Mouse (Mus musculus): ENCODE results near the gene Hist1h3f.
A peak's percentile ranks its signal among the peaks of the same experiment; 100 is the strongest.
"Not testable (repeated sequence)": the region's sequence is repeated elsewhere in the genome, so short reads cannot be mapped to it uniquely, and the experiment has no call there.

The Hist1h3f gene

DNA sequence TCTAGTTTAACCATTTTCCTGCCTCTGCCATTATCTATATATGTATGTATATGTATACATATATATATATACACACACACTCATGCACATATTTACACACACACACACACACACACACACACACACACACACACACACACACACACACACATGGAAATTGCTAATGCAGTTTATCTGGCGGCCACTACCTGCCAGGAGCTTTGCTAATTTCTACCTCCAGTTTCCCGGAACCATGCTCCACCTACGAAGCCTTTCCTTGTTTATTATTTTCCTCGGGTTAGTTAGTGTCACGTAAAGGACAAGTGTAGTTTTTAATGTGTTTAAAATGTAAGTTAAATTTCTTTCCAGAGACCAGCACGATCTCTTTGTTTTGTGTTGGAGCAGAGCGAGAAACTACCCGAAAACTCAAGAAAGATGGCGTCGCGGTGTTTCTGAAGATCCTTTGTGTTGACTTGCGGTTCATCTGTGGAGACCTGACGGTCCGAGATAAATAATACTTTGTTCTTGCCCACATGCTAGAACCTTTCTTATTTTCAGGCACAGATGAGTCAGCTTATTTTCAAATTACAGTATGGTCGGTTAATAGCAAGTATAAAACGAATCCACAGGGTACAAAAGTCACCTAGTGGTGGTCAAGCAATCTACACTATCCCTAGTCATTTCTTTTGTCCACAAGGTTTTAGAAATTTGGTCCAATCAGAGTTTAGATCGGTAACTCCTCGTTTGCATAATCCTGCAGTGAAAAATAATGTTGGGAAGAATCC is 19.0 kb downstream of the Hist1h3f start:
- DNase-seq (ENCODE audit: inconsistent ontology term): peak; percentile 85

- no peak for DNase-seq (ENCODE audit: inconsistent ontology term)
Measured at GRCm38 (mm10) chr13:23564482-23564881, 20.6 kb downstream of the Hist1h3f start.

DNA sequence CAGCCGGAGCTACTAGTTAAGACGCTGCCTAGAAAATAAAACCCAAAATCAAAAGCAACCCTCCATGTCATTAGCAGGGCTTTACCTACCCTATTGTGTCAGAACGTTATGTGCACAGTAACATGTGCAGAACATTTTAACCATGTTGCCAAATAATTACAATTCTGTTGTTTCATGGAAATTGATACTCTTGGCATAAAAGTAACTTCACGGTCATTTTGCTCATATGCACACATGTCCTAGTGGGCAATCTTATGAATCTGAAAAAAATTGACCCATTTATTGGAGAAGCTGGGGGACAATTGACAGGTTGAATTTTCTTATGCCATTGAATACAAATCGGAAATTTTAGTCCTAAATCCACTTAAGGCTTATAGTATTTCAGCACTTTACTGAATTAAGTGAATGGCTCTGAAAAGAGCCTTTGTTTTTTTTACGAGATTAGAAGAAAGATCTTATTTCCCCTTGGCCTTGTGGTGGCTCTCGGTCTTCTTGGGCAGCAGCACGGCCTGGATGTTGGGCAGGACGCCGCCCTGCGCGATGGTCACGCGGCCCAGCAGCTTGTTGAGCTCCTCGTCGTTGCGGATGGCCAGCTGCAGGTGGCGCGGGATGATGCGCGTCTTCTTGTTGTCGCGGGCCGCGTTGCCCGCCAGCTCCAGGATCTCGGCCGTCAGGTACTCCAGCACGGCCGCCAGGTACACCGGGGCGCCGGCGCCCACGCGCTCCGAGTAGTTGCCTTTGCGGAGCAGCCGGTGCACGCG is 26.6 kb downstream of the Hist1h3f start:
- DNase-seq (ENCODE audit: inconsistent ontology term): not testable (repeated sequence)

- DNase-seq (ENCODE audit: inconsistent ontology term): peak; percentile 96
Measured at GRCm38 (mm10) chr13:23571022-23571503, 27.2 kb downstream of the Hist1h3f start, which contains the start of the genes Hist1h2ae and Hist1h2bg. Gene Hist1h2ae (minus strand): TSS chr13:23571220. Gene Hist1h2bg (plus strand): TSS chr13:23571396.

DNA sequence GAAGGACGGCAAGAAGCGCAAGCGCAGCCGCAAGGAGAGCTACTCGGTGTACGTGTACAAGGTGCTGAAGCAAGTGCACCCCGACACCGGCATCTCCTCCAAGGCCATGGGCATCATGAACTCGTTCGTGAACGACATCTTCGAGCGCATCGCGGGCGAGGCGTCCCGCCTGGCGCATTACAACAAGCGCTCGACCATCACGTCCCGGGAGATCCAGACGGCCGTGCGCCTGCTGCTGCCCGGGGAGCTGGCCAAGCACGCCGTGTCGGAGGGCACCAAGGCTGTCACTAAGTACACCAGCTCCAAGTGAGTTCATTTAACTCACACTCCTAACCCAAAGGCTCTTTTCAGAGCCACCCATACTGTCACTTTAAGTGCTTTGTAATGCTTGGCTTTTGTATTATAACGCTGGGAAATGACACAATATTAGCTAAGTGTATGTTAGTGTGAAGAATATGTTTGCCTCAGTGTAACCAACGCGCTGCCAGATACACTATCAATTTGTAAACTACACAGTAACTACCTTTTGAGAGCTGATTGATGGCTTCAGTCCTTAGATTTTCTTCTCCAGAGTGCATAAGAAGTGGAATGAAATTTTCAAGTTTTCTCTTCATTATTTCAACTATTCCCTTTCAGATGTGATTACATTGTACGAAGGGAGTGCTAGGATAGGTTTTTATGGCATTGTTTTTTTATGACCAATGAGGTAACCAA is 27.8 kb downstream of the Hist1h3f start:
- DNase-seq (ENCODE audit: inconsistent ontology term): not testable (repeated sequence)

DNA sequence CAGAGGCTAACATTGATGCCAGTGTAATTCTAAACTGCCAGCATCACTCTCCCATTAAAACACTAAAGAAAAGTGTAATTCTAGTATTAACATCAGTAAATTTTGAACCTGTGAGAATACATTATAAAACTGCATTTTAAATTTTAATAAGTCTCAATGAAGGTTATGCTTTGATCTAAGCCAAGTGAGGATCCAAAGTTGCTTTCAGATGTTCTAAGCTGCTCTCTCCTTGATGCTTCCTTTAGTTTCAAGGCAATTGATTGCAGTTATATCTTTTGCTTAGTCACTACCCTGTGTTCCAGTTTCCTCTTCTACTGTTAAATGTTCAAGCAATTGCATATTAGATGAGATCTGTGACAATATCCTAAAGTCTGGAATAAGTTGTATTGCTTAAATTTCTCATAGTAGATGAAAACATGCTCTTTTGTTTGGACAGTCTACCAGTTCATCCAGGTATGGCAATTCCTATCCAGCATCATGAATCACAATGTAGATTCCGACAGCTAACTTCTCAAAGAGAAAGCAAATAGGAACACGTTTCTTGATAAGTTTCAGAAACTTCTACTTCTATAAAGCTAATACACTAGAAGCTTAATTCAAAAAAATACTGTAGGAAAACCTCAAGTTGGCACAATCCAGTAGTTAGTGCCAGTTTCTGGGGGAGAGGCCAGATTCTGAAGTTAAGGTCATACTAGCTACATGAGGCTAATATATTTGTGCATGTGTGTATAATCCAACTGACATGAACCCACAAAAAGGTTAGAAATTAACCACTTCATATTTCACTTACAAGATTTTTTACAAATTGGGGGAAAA is 28.6 kb downstream of the Hist1h3f start:
- no peak for DNase-seq (ENCODE audit: inconsistent ontology term)

DNA sequence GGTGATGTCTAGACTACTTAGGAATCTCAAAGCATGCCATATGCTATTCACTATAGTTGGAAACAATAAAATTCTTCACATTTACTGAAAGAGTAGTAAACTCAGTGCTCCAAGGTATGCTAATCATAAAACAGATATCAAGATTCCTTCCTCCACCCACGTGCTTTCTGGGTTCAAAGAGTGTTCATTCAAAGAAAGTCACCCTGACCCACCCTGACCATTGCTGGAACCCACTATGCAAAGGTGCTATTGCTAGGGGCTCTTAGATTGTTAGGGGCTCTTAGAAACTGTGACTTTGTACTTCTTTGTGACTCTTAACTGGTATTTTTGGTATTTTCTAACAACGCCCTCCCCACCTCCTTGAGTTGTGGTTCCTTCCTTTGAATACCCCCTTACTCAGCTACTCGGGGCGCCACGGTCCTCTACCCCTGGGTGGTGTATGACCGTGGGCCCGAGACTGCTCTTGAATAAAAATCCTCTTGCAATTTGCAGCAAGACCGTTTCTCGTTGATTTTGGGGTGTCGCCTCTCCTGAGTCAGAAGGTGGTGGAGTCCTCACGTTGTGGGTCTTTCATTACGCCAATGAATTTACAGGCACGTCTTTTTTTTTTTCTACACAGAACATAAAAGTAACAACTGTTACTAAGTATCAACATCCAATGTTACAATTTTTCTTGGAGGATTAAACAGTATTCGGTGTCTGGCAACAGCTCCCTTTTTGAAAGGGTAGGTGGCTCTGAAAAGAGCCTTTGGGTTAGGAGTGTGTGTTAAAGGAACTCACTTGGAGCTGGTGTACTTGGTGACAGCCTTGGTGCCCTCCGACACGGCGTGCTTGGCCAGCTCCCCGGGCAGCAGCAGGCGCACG is 29.4 kb downstream of the Hist1h3f start:
- not testable (repeated sequence) for DNase-seq (ENCODE audit: inconsistent ontology term)

- DNase-seq (ENCODE audit: inconsistent ontology term): peak; percentile 98
Measured at GRCm38 (mm10) chr13:23573898-23574524, 30.2 kb downstream of the Hist1h3f start, which contains the start of the genes Hist1h2bf and Hist1h2ad. Gene Hist1h2bf (minus strand): TSS chr13:23574196. Gene Hist1h2ad (plus strand): TSS chr13:23574381.

- not testable (repeated sequence) for DNase-seq (ENCODE audit: inconsistent ontology term)
Measured at GRCm38 (mm10) chr13:23574546-23575170, 30.8 kb downstream of the Hist1h3f start.

DNA sequence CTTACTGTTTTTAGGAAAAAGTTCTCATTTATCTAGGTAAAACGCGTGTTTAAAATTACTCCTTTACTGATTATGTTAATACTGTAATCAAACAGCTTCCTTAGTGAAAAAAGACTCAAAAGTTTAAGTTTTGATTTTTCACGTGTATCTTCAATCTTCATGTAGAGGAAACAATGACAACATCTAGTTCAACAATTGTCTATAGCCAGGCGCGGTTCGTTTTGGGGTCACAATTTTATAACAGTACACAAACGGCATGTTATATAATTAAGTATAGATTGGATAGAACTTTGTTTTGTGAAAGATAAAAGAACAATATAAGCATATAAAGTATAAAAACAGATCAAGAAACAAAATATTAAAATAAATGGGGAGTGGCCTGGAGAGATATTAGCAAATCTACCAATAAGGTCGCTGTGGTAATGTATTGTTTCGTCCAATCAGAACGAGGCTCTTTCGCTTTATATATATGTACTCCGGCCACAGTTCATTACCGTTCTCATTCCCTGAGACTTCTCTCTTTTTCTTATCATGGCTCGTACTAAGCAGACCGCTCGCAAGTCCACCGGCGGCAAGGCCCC is 31.5 kb downstream of the Hist1h3f start, which contains the start of gene Hist1h3d:
TSS of gene Hist1h3d (plus strand) at position 493 of the 581 bp plus-strand sequence.
- peak; percentile 87 for DNase-seq (ENCODE audit: inconsistent ontology term)

- not testable (repeated sequence) for DNase-seq (ENCODE audit: inconsistent ontology term)
Measured at GRCm38 (mm10) chr13:23575864-23576313, 32.0 kb downstream of the Hist1h3f start.

- no peak for DNase-seq (ENCODE audit: inconsistent ontology term)
Measured at GRCm38 (mm10) chr13:23576351-23576881, 32.6 kb downstream of the Hist1h3f start.

DNA sequence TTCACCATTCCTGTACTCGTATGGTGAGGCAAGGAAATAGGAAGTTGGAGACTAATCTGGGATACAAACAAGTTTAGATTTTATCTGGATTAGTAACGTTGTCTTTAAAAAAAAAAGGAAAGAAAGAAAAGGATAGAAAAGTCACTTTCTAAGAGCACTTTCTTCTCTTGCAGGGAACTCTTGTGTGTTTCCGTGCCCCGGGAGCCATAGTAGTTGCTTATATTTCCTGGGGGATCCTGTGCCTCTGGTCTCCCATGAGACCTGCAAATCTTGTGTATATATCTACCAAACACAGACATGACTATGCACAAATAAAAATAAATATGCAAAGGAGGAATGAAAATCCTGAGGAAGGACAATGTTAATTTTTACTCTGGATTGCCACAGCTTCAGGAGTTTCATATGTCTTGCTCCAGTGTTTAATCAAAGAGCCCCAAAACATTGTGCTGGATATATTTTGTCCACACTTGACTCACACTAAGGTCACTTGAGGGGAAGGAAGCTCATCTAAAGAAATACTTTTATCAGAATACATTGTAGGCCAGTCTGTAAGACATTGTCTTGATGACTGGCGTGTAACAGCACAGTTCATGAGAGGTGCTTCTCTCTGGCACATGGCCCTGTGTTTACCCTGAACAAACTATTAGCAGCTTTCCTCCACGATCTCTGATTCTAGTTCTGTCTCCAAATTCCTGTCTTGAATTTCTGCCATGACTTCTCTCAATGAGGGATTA is 33.2 kb downstream of the Hist1h3f start:
- DNase-seq (ENCODE audit: inconsistent ontology term): no peak

GRCm38 (mm10) chr13:23577835-23578234 is 34.0 kb downstream of the Hist1h3f start:
- no peak for DNase-seq (ENCODE audit: inconsistent ontology term)

DNA sequence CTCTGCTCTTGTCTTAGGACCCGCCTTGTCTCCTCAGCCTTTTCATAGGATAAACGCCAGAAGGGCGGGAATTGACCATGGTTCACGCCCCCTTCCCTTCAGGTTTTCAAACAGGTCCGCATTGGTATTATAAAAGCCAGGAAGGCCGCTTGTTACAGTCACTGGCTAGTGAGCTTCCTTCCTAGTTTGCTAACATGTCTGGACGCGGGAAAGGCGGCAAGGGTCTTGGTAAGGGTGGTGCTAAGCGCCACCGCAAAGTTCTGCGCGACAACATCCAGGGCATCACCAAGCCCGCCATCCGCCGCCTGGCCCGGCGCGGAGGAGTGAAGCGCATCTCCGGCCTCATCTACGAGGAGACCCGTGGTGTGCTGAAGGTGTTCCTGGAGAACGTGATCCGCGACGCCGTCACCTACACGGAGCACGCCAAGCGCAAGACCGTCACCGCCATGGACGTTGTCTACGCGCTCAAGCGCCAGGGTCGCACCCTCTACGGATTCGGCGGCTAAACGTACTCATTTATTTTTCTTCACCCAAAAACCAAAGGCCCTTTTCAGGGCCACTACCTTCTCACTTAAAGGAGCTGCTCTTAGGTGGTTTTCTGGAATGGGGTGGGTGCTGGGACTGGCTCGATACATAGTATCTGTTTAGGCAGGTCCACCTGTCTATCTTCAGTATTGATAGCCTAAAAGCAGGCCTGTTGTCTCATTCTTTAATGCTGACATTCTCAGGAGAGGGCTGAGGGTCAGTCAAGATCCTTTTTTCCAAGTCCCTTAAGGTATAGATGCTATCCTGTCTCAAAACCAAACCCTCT is 37.8 kb downstream of the Hist1h3f start, which contains the start of gene Hist1h4d:
TSS of gene Hist1h4d (plus strand) at position 191 of the 811 bp plus-strand sequence.
- DNase-seq (ENCODE audit: inconsistent ontology term): peak; percentile 96
